Mouse (Mus musculus): ENCODE measurements around the gene Mgat2. TPM values are rescaled to one million over a fixed set of nuclear protein-coding genes. Genes with fewer than 3 reads are reported as not detected.
A peak's percentile ranks its signal among the peaks of the same experiment; 100 is the strongest.

Gene Mgat2
- total and polyA plus RNA-seq, 3 experiments: 40.9 to 65.3 TPM; not detected in 1

DNA sequence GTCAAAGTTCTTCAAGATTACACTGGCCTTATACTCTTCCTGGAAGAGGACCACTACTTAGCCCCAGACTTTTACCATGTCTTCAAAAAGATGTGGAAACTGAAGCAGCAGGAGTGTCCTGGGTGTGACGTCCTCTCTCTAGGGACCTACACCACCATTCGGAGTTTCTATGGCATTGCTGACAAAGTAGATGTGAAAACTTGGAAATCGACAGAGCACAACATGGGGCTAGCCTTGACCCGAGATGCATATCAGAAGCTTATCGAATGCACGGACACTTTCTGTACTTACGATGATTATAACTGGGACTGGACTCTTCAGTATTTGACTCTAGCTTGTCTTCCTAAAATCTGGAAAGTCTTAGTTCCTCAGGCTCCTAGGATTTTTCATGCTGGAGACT, 1.4 kb downstream of the Mgat2 start:
- H3K27ac ChIP-seq (ENCODE audit: control insufficient read depth, low read depth, low read length): peak overlapping the region; percentile 63

DNA sequence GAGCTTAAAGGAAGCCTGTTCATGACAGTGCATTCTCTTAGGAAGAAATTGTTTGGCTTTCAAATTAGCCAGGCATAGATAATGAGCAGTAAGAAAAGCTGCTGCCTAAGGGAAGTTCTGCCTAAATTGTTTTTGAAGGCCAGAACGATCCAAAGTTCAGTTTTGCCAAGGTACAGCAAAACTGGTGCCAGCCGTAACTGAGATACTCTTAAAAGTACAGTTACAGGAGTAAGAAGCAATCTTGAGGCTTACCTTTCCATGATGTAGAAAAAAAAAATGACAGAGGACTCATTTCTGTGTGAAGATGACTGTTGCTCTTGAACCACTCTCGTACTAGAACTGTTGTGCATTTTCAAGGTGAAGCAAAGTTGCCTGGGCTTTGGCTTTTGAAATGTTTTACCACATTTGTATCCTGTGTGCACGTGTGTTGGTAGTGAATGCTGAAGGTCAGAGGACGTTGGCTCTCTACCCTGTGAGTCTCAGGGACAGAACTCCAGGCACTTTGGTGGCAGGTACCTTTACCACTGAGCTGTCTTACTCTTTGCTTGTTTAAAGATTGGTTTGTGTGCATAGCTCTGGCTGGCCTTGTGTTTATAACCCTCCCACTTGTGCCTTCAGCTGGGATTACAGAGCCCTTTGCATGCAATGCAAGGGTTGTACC, 3.0 kb downstream of the Mgat2 start:
- Histone ChIP-seq H3K27ac (ENCODE audit: control insufficient read depth, low read depth, low read length) (0 out of 2 replicates have a peak overlapping the region, but pooled peaks have one; percentile 1), H3K79me2 (ENCODE audit: control insufficient read depth, insufficient read depth, low read length, poor library complexity) (peaks cover 52% of the 10 kb centered on the region), H3K4me3 (ENCODE audit: control insufficient read depth in 1 of 2, insufficient read depth in 1 of 2, low read depth in 2 of 2, low read length in 2 of 2) (peak overlapping the region; percentile 19 to 96), H3K27me3 (ENCODE audit: control insufficient read depth in 1 of 2, insufficient read depth in 2 of 2, low read length in 2 of 2) (no peaks in the 10 kb centered on the region), H3K9ac (ENCODE audit: control insufficient read depth, low read depth, low read length, poor library complexity, severe bottlenecking) (peak overlapping the region; percentile 20), H3K9me3 (replicated peaks; ENCODE audit: insufficient read depth, low read length) (no peaks in the 10 kb centered on the region), H3K4me1 (ENCODE audit: control insufficient read depth in 1 of 2, insufficient read depth in 2 of 2, low read length in 2 of 2) (peaks cover 7 to 10% of the 10 kb centered on the region in 2 experiments), H3K36me3 (ENCODE audit: control insufficient read depth in 1 of 2, insufficient read depth in 2 of 2, low read length in 2 of 2) (peaks cover 9 to 26% of the 10 kb centered on the region in 2 experiments)
- TF ChIP-seq POLR2AphosphoS2 (IDR thresholded peaks at IDR 0.05; ENCODE audit: low read length) (0 out of 2 replicates have a peak, but pooled peaks have one; percentile 23), RAD21 (IDR thresholded peaks at IDR 0.05; ENCODE audit: low read depth, low read length) (no peak)
- DNase-seq (ENCODE audit: low read depth, low spot score): no peak

More for the DNA sequence above, 1.4 kb downstream of the Mgat2 start:
- no peak for TF ChIP-seq EP300 (IDR thresholded peaks at IDR 0.05; ENCODE audit: low read depth in 1 of 2, low read length in 2 of 2)
- TF ChIP-seq TCF12 (IDR thresholded peaks at IDR 0.05; ENCODE audit: low read depth, low read length): 0 out of 2 replicates have a peak, but pooled peaks have one; percentile 0
- Histone ChIP-seq H3K4me3 (ENCODE audit: control insufficient read depth in 1 of 2, insufficient read depth in 1 of 2, low read depth in 2 of 2, low read length in 2 of 2) (peak overlapping the region; percentile 88 to 96), H3K79me2 (ENCODE audit: control insufficient read depth, insufficient read depth, low read length, poor library complexity) (peaks cover 52% of the 10 kb centered on the region), H3K9me3 (replicated peaks; ENCODE audit: insufficient read depth, low read length) (no peaks in the 10 kb centered on the region), H3K36me3 (ENCODE audit: control insufficient read depth in 1 of 2, insufficient read depth in 2 of 2, low read length in 2 of 2) (peaks cover 12 to 28% of the 10 kb centered on the region in 2 experiments), H3K27me3 (ENCODE audit: control insufficient read depth in 1 of 2, insufficient read depth in 2 of 2, low read length in 2 of 2) (no peaks in the 10 kb centered on the region), H3K4me1 (ENCODE audit: control insufficient read depth in 1 of 2, insufficient read depth in 2 of 2, low read length in 2 of 2) (peaks cover 7 to 12% of the 10 kb centered on the region in 2 experiments), H3K9ac (ENCODE audit: control insufficient read depth, low read depth, low read length, poor library complexity, severe bottlenecking) (peak overlapping the region; percentile 99)
- DNase-seq (ENCODE audit: low read depth, low spot score): peak; percentile 42

DNA sequence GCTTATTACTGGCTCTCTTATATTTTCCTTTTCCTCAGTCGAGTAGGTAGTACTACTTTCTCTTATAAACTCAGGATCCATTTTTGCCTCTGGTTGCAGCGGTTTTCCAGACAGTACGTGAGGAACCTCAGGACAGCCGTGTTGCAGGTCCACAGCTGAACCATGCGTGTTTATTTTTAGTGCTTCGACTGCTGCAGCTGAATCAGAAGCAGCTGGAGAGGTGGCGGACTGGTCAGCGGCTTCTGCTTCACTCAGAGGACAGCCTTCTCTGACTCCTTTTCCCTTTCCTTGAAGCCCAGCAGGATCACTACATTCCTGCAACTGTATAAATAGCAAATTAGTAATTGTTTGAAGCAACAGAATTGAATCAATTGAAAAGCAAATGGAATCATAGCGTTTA, 6.1 kb downstream of the Mgat2 start:
- Histone ChIP-seq H3K27me3 (ENCODE audit: control insufficient read depth in 1 of 2, insufficient read depth in 2 of 2, low read length in 2 of 2) (no peaks in the 10 kb centered on the region), H3K9me3 (replicated peaks; ENCODE audit: insufficient read depth, low read length) (no peaks in the 10 kb centered on the region), H3K4me1 (ENCODE audit: control insufficient read depth in 1 of 2, insufficient read depth in 2 of 2, low read length in 2 of 2) (peaks cover 8 to 15% of the 10 kb centered on the region in 2 experiments), H3K27ac (ENCODE audit: control insufficient read depth, low read depth, low read length) (no peak overlapping the region), H3K79me2 (ENCODE audit: control insufficient read depth, insufficient read depth, low read length, poor library complexity) (peaks cover 32% of the 10 kb centered on the region), H3K9ac (ENCODE audit: control insufficient read depth, low read depth, low read length, poor library complexity, severe bottlenecking) (no peak overlapping the region), H3K4me3 (ENCODE audit: control insufficient read depth in 1 of 2, insufficient read depth in 1 of 2, low read depth in 2 of 2, low read length in 2 of 2) (no peak overlapping the region), H3K36me3 (ENCODE audit: control insufficient read depth in 1 of 2, insufficient read depth in 2 of 2, low read length in 2 of 2) (peaks cover 6 to 24% of the 10 kb centered on the region in 2 experiments)
- DNase-seq (ENCODE audit: low read depth, low spot score): no peak
- TF ChIP-seq POLR2AphosphoS2 (IDR thresholded peaks at IDR 0.05; ENCODE audit: low read length) (no peak), HCFC1 (IDR thresholded peaks at IDR 0.05; ENCODE audit: low read depth, low read length) (0 out of 2 replicates have a peak, but pooled peaks have one; percentile 0)

DNA sequence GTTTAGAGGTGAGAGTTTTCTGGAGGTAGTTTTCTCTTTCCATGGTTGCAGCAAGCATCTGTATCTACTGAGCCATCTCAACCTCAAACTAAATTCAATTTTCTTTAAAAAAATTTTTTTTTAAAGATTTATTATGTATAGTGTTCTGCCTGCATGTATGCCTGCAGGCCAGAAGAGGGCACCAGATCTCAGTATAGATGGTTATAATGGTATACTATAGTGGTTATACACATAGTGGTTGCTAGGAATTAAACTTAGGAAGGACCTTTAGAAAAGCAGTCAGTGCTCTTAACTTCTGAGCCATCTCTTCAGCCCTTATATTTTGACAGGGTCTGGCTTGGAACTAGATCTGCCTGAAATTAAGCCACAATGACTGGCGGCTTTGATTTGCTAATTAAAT, 6.6 kb downstream of the Mgat2 start:
- no peak overlapping the region for H3K27ac ChIP-seq (ENCODE audit: control insufficient read depth, low read depth, low read length)
- H3K27me3 ChIP-seq (ENCODE audit: control insufficient read depth in 1 of 2, insufficient read depth in 2 of 2, low read length in 2 of 2): no peaks in the 10 kb centered on the region
- no peak overlapping the region for H3K4me3 ChIP-seq (ENCODE audit: control insufficient read depth in 1 of 2, insufficient read depth in 1 of 2, low read depth in 2 of 2, low read length in 2 of 2)
- H3K36me3 ChIP-seq (ENCODE audit: control insufficient read depth in 1 of 2, insufficient read depth in 2 of 2, low read length in 2 of 2): peaks cover 6 to 22% of the 10 kb centered on the region in 2 experiments
- H3K9ac ChIP-seq (ENCODE audit: control insufficient read depth, low read depth, low read length, poor library complexity, severe bottlenecking): no peak overlapping the region
- peak; percentile 41 for DNase-seq (ENCODE audit: low read depth, low spot score)
- H3K4me1 ChIP-seq (ENCODE audit: control insufficient read depth in 1 of 2, insufficient read depth in 2 of 2, low read length in 2 of 2): peaks cover 6 to 12% of the 10 kb centered on the region in 2 experiments
- peaks cover 30% of the 10 kb centered on the region for H3K79me2 ChIP-seq (ENCODE audit: control insufficient read depth, insufficient read depth, low read length, poor library complexity)
- TF ChIP-seq RAD21 (IDR thresholded peaks at IDR 0.05; ENCODE audit: low read depth, low read length) (peak; percentile 29), ZKSCAN1 (IDR thresholded peaks at IDR 0.05; ENCODE audit: low read depth, low read length) (no peak), USF2 (IDR thresholded peaks at IDR 0.05; ENCODE audit: borderline replicate concordance in 1 of 2, insufficient read depth in 1 of 2, low read depth in 1 of 2, low read length in 2 of 2) (no peak), SIN3A (IDR thresholded peaks at IDR 0.05; ENCODE audit: low read length) (peak; percentile 44; the same call in 1 of the 2 replicates), CTCF (IDR thresholded peaks at IDR 0.05 in 2 of 3, conservative IDR thresholded peaks at IDR 0.05 in 1 of 3; ENCODE audit: control insufficient read depth in 1 of 3, insufficient read depth in 1 of 3, low read depth in 2 of 3, low read length in 3 of 3, poor library complexity in 1 of 3, severe bottlenecking in 1 of 3) (peak in 2 of 3 experiments; percentile 21 to 51; a peak in 3 of 6 replicates), MYB (IDR thresholded peaks at IDR 0.05; ENCODE audit: low read depth, low read length) (no peak), ZC3H11A (IDR thresholded peaks at IDR 0.05; ENCODE audit: low read depth, low read length) (0 out of 2 replicates have a peak, but pooled peaks have one; percentile 19), ZNF384 (IDR thresholded peaks at IDR 0.05; ENCODE audit: low read depth, low read length) (peak; percentile 80), HCFC1 (IDR thresholded peaks at IDR 0.05; ENCODE audit: low read depth, low read length) (0 out of 2 replicates have a peak, but pooled peaks have one; percentile 28), SMC3 (IDR thresholded peaks at IDR 0.05; ENCODE audit: low read depth, low read length) (peak; percentile 22; the same call in 1 of the 2 replicates)
- H3K9me3 ChIP-seq (replicated peaks; ENCODE audit: insufficient read depth, low read length): no peaks in the 10 kb centered on the region
